Mouse (Mus musculus) midbrain, embryonic 12.5 days (tissue): ENCODE measurements around the gene Hyal3. TPM values are rescaled to one million over a fixed set of nuclear protein-coding genes. Genes with fewer than 3 reads are reported as not detected.

Experiments
- ATAC-seq: fragments of 200-750 bp; cut with Nextera tagmentation; 2 replicates; pipeline ENCODE4 v1.8.0; 2017; ENCODE audit warnings: low read depth, moderate TSS enrichment, moderate library complexity; ENCODE audit not compliant: low FRiP score
- H3K27ac ChIP-seq: fragments of 300-500 bp; sonication (generic); replicated peaks from 2 replicates; pipeline ENCODE4 v1.5.1; 2016; ENCODE audit warnings: mild to moderate bottlenecking
- H3K27me3 ChIP-seq: fragments of 300-500 bp; sonication (generic); 2 replicates; pipeline ENCODE4 v1.6.1; 2016; ENCODE audit warnings: mild to moderate bottlenecking
- H3K36me3 ChIP-seq: fragments of 300-500 bp; sonication (generic); 2 replicates; pipeline ENCODE4 v1.6.1; 2016
- H3K4me1 ChIP-seq: fragments of 300-500 bp; sonication (generic); 2 replicates; pipeline ENCODE4 v1.6.1; 2016
- H3K4me2 ChIP-seq: fragments of 300-500 bp; sonication (generic); replicated peaks from 2 replicates; pipeline ENCODE4 v1.6.1; 2016; ENCODE audit warnings: mild to moderate bottlenecking, moderate library complexity
- H3K4me3 ChIP-seq: fragments of 300-500 bp; sonication (generic); 2 replicates; pipeline ENCODE4 v1.5.1; 2016; ENCODE audit warnings: mild to moderate bottlenecking
- H3K9ac ChIP-seq: fragments of 300-500 bp; sonication (generic); replicated peaks from 2 replicates; pipeline ENCODE4 v1.6.1; 2016; ENCODE audit warnings: mild to moderate bottlenecking, moderate library complexity
- H3K9me3 ChIP-seq: fragments of 300-500 bp; sonication (generic); 2 replicates; pipeline ENCODE4 v1.6.1; 2016; ENCODE audit warnings: mild to moderate bottlenecking
- WGBS: fragments of 180-500 bp; shearing (Covaris S2); methylation state at CpG from one replicate; pipeline ENCODE4 v1.1.7; 2016; 5-methylcytosine and 5-hydroxymethylcytosine counted together
- polyA plus RNA-seq: library from polyadenylated mRNA; unstranded; fragments of >200 nt; fragmentation: Nextera tagmentation; extraction: Ambion mirVana; gene quantifications from 2 replicates; pipeline ENCODE4 v1.2.1, GENCODE M21; 2016

Gene Hyal3
- polyA plus RNA-seq, 1 experiment from 2014 or later: 1.1 TPM

DNA sequence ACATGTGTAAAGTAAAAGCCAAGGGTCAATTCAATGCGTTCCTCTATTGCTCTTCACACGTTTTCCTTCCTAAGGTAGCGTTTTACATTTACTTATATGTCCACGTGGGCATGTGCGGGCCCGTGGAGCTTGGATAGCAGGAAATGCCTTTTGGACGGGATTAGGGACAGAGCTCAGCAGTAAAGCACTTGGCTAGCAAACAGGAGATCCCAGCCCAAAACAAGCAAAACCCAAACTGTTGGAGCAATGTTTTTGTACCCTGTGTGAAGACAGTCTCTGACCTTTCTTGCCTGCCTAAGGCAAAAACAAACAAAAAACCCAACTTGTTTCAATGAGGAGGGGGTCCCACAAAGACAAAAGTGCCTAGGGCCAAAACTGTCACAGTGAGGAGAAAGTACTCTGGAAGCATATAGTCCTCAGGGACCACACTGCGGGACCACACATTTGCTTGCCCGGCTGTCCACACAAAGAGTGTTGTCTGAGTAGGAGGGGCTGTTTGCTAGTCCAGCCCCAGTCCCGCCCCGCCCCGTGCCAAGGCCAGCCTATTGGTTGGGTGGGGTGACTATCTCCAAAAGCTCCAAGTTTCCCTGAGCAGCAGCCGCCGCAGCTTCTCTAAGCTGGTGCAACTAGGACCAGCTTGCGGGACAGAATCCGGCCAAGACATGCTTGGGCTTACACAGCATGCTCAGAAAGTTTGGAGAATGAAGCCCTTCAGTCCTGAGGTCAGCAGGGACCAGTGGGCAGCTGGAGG is 4.1 kb upstream of the Hyal3 start, which contains the start of gene Hyal1:
Hyal1 (plus strand) TSS at position 571 of the 751 bp plus-strand sequence.
- peak within 1 kb of the TSS; percentile 51 for H3K9ac ChIP-seq

DNA sequence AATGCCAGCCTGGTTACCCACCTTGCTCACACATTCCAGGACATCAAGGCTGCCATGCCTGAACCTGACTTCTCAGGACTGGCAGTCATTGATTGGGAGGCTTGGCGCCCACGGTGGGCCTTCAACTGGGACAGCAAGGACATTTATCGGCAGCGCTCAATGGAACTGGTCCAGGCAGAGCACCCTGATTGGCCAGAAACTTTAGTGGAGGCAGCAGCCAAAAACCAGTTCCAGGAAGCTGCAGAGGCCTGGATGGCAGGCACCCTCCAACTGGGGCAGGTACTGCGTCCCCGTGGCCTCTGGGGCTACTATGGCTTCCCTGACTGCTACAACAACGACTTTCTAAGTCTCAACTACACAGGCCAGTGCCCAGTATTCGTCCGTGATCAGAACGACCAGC is 2.7 kb upstream of the Hyal3 start:
- Histone ChIP-seq H3K9ac (no peak overlapping the region), H3K9me3 (no peaks in the 10 kb centered on the region), H3K27me3 (no peaks in the 10 kb centered on the region), H3K27ac (no peak overlapping the region), H3K4me1 (peaks cover 38% of the 10 kb centered on the region), H3K4me2 (no peak overlapping the region), H3K4me3 (no peak overlapping the region), H3K36me3 (peaks cover 26% of the 10 kb centered on the region)
- no peak for ATAC-seq
- 91% methylated on average over 10 of the region's 10 CpGs for WGBS

More for the DNA sequence above, 4.1 kb upstream of the Hyal3 start, which contains the start of gene Hyal1:
- peak; percentile 76 for ATAC-seq
- H3K4me2 ChIP-seq: peak within 1 kb of the TSS; percentile 46
- peak within 1 kb of the TSS; percentile 29 for H3K4me3 ChIP-seq
- H3K4me1 ChIP-seq: peaks cover 35% of the 10 kb centered on the region
- H3K9me3 ChIP-seq: no peaks in the 10 kb centered on the region
- WGBS: 29% methylated on average over 16 of the region's 16 CpGs
- peaks cover 33% of the 10 kb centered on the region for H3K36me3 ChIP-seq
- H3K27ac ChIP-seq: peak within 1 kb of the TSS; percentile 39
- no peaks in the 10 kb centered on the region for H3K27me3 ChIP-seq

DNA sequence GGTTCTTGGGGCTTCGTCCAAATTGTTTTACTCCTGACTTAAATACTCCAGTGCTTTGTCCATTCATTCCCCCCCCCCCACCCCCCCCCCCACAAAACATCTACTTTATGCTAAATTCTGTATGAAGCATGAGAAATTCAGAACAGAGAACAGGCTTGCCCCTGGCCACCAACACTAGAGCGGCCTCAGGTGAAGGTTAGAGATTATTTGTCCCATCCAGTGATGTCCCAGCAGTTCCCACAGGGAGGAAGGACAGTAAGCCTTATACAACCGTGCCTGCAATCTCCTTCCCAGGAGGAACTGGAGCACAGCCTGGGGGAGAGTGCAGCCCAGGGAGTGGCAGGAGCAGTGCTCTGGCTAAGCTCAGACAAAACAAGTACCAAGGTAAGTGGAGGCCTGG is 2.0 kb upstream of the Hyal3 start, which contains the start of gene Naa80:
Naa80 (plus strand) TSS at position 301 of the 400 bp plus-strand sequence.
- 77% methylated on average over 3 of the region's 3 CpGs for WGBS
- H3K4me3 ChIP-seq: no peak within 1 kb of the TSS
- H3K4me1 ChIP-seq: peaks cover 38% of the 10 kb centered on the region
- H3K4me2 ChIP-seq: no peak within 1 kb of the TSS
- ATAC-seq: no peak
- no peak within 1 kb of the TSS; the same call in 1 of the 2 replicates for H3K9ac ChIP-seq
- H3K27ac ChIP-seq: no peak within 1 kb of the TSS
- H3K36me3 ChIP-seq: peaks cover 26% of the 10 kb centered on the region
- H3K27me3 ChIP-seq: no peaks in the 10 kb centered on the region
- H3K9me3 ChIP-seq: no peaks in the 10 kb centered on the region

DNA sequence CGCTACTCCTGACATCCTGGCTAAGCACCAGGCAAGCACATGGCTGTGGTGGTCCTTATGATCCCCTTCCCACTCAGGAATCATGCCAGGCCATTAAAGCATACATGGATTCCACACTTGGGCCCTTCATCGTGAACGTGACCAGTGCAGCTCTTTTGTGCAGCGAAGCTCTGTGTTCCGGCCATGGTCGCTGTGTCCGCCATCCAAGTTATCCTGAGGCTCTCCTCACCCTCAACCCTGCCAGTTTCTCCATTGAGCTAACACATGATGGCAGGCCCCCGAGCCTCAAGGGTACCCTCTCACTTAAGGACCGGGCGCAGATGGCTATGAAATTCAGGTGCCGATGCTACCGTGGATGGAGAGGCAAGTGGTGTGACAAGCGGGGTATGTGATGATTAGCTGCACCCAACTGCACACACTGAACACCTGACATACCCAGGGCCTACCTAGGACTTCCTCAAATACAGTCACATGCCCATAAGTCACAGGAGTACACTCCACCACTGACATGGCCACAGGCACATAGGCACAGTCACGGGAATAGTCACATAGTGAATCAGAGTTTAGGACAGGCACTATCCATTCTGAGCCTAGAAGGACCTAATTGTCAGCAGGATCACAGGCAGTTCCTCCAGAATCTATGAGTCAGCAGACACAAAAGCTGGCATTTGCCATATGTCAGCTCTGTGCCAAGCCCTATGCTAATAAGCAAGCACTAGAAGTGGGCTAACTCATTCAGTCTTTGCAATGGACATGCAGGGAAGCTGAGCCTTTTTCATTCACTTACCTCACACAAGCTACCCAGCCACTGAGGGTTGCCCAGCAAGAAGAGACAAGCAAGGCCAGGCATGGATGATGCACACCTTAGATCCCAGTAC is 1.4 kb upstream of the Hyal3 start:
- H3K4me1 ChIP-seq: peaks cover 38% of the 10 kb centered on the region
- H3K4me3 ChIP-seq: no peak overlapping the region
- H3K9ac ChIP-seq: no peak overlapping the region; the same call in 1 of the 2 replicates
- no peak for ATAC-seq
- no peak overlapping the region for H3K4me2 ChIP-seq
- H3K9me3 ChIP-seq: no peaks in the 10 kb centered on the region
- no peaks in the 10 kb centered on the region for H3K27me3 ChIP-seq
- H3K27ac ChIP-seq: no peak overlapping the region
- 94% methylated on average over 14 of the region's 14 CpGs for WGBS
- H3K36me3 ChIP-seq: peaks cover 24% of the 10 kb centered on the region

DNA sequence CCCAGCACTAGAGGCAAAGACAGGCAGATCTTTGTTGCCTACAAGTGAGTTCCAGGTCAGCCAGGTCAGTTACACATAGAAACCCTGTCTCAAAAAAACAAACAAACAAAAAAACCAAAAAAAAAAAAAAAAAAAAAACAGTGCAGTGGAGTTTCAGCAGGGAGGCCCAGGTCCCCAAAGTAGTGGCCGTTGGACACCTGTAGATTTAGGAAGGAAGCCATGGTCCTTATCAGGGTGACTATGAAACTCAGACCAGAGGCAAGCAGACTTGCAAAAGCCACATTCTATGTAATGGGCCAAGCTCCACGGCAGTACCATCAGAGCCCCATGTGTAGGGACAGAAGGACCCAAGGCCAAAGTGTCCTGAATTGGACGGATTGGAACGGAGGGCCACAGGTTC is 966 bp downstream of the Hyal3 start:
- Histone ChIP-seq H3K4me3 (peak overlapping the region; percentile 64; the same call in 1 of the 2 replicates), H3K4me1 (peaks cover 38% of the 10 kb centered on the region), H3K4me2 (peak overlapping the region; percentile 97), H3K27me3 (no peaks in the 10 kb centered on the region), H3K27ac (no peak overlapping the region), H3K9ac (no peak overlapping the region; the same call in none of the 2 replicates), H3K36me3 (peaks cover 16% of the 10 kb centered on the region; the same call in 1 of the 2 replicates), H3K9me3 (no peaks in the 10 kb centered on the region)
- ATAC-seq: no peak
- 78% methylated on average over 4 of the region's 4 CpGs for WGBS

DNA sequence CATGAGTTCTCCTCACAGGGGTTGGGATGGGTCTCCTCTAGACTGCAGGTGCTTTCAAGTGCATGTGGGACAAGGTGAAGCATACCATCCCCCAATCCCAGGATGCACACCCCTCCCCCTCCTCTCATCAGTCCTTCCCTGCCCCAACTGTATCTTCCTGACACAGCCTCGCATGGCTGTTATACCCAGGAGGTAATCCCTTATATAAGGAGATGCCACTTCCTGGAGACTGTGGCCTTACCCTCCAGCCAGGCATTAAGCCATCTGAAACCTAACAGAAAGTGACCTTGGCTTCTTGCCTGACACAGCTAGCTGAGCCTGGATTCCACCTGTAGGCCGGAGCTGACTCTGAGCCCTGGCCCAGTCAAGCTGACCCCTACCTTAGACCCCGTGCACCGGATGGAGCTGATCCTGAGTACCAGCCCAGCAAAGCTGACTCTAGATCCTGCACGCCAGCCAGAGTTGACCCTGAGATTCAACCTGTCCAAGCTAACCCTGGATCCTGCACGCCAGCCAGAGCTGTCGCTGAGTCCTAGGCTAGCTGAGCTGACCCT is 2.0 kb downstream of the Hyal3 start:
- WGBS: 90% methylated on average over 7 of the region's 7 CpGs
- no peak overlapping the region for H3K4me3 ChIP-seq
- H3K4me2 ChIP-seq: no peak overlapping the region
- no peak overlapping the region for H3K9ac ChIP-seq
- no peak overlapping the region for H3K27ac ChIP-seq
- H3K27me3 ChIP-seq: no peaks in the 10 kb centered on the region
- no peaks in the 10 kb centered on the region for H3K9me3 ChIP-seq
- peaks cover 16% of the 10 kb centered on the region; the same call in 1 of the 2 replicates for H3K36me3 ChIP-seq
- H3K4me1 ChIP-seq: peaks cover 32% of the 10 kb centered on the region
- no peak for ATAC-seq

DNA sequence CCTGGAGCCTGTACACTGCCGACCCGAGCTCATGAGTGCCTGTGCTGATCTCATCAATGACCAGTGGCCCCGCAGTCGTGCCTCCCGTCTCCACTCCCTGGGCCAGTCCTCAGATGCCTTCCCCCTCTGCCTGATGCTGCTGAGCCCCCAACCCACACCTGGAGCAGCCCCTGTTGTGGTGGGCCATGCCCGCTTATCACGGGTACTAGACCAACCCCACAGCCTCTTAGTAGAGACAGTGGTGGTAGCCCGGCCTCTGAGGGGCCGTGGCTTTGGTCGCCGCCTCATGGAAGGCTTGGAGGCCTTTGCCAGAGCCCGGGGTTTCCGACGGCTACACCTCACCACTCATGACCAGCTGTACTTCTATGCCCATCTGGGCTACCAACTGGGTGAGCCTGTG is 2.6 kb downstream of the Hyal3 start:
- no peak overlapping the region for H3K27ac ChIP-seq
- H3K9me3 ChIP-seq: no peaks in the 10 kb centered on the region
- H3K9ac ChIP-seq: no peak overlapping the region; the same call in 1 of the 2 replicates
- no peak for ATAC-seq
- peaks cover 35% of the 10 kb centered on the region for H3K4me1 ChIP-seq
- no peak overlapping the region for H3K4me3 ChIP-seq
- H3K36me3 ChIP-seq: peaks cover 16% of the 10 kb centered on the region; the same call in 1 of the 2 replicates
- no peak overlapping the region for H3K4me2 ChIP-seq
- WGBS: 92% methylated on average over 14 of the region's 14 CpGs
- no peaks in the 10 kb centered on the region for H3K27me3 ChIP-seq

DNA sequence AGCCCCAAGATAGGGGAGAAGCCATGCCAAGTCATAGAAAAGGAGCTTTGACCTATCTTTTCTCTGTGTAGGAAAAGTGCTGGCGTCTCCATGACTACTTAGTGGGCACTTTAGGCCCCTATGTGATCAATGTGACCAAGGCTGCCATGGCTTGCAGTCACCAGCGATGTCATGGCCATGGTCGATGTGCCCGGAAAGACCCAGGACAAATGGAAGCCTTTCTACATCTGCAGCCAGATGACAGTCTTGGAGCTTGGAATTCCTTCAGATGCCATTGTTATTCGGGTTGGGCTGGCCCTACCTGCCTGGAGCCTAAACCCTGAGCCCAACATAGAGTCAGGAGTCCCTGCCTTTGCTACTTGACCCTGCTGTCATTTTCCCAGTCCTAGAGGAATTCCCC is 5.9 kb downstream of the Hyal3 start:
- Histone ChIP-seq H3K4me1 (peaks cover 24% of the 10 kb centered on the region), H3K9ac (no peak overlapping the region), H3K36me3 (peaks cover 32% of the 10 kb centered on the region), H3K27me3 (no peaks in the 10 kb centered on the region), H3K27ac (no peak overlapping the region), H3K9me3 (no peaks in the 10 kb centered on the region), H3K4me3 (no peak overlapping the region), H3K4me2 (no peak overlapping the region)
- no peak for ATAC-seq
- WGBS: 91% methylated on average over 5 of the region's 5 CpGs

DNA sequence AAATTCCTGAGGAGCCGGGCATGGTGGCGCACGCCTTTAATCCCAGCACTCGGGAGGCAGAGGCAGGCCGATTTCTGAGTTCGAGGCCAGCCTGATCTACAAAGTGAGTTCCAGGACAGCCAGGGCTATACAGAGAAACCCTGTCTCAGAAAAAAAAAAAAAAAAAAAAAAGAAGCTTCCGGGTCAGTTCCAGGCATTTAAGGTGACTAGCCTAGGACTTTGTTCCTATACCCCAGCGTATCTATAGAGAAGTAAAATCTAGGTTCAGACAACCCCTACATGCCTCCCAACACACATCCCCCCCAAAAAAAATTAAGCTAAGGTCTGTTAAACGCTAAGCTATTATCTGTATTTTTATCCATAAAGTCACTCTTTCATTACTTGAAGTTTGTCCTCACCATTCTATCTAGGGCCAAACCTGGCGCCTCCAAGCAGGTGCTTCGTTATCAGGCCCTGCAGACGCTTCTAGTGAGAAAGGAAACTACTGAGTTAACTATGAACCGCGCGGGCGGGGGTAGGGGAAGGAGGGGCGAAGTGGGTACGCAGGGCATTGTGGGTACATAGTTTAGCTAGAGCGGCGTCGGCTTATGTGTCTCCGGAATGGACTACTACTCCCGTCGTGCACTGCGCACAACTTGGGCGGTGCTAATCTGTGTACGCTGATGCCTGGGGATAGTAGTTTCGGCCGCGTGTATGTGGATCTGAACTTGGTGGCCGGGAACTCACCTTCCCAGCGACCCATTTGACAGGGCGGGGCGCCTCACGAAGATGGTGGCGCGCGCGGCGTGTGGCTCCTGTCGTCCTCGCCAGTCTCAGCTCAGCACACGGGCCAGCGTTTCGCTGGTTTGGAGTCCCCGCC is 6.6 kb downstream of the Hyal3 start, which contains the start of gene Ifrd2:
Ifrd2 (plus strand) TSS at position 669 of the 859 bp plus-strand sequence.
- ATAC-seq: peak; percentile 97
- peaks cover 18% of the 10 kb centered on the region for H3K4me1 ChIP-seq
- WGBS: 14% methylated on average over 46 of the region's 46 CpGs
- no peaks in the 10 kb centered on the region for H3K9me3 ChIP-seq
- H3K36me3 ChIP-seq: peaks cover 39% of the 10 kb centered on the region
- H3K4me3 ChIP-seq: peak within 1 kb of the TSS; percentile 79
- H3K9ac ChIP-seq: peak within 1 kb of the TSS; percentile 69
- H3K27ac ChIP-seq: no peak within 1 kb of the TSS
- no peaks in the 10 kb centered on the region for H3K27me3 ChIP-seq
- H3K4me2 ChIP-seq: peak within 1 kb of the TSS; percentile 82

DNA sequence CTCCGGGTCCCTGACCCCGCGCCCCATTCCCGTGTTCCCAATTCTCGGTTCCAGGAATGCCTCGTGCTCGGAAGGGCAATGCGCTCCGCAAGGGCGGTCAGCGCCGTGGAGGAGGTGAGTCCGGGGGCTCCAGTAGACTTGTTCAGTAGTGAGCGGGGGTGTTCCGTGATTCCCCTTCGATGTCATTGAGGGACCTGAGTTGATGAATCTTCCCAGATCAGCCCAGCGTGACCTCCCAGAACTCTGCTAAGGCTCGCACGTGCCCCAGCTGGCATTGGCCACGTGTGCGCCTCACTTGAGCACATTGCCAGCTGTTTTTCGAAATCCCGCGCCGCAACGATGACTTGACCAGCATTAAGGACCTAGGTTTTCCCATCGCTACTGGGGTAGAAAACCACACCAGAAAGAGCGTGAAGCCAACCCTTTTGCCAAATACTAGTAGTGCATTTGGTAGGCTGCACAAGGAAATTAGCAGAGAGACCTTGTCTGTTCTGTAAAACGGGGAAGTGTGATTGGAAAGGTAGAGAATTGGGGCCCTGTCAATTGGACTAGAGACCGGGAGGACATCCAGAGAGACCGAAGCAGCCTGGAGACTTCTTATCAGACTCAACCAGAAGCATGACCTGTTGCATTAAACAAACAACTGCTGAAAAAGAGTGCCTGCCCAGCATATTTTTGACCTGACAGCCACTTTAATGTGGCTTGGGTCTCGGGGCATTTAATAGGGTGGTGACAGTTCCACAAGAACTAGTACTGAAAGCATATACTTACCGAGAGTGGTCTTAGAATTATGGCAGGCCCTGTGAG is 7.4 kb downstream of the Hyal3 start:
- ATAC-seq: no peak
- peak overlapping the region; percentile 79 for H3K4me3 ChIP-seq

More for the DNA sequence above, 7.4 kb downstream of the Hyal3 start:
- WGBS: 7% methylated on average over 33 of the region's 33 CpGs
- Histone ChIP-seq H3K9me3 (no peaks in the 10 kb centered on the region), H3K27ac (no peak overlapping the region), H3K4me1 (peaks cover 18% of the 10 kb centered on the region), H3K36me3 (peaks cover 38% of the 10 kb centered on the region), H3K9ac (peak overlapping the region; percentile 69), H3K27me3 (no peaks in the 10 kb centered on the region), H3K4me2 (peak overlapping the region; percentile 82)
